Mouse (Mus musculus) liver, adult (tissue): ENCODE results near the gene Entr1.

ENCODE experiments used
- GATA4 ChIP-seq: IDR thresholded peaks from 2 replicates; pipeline ENCODE4 v1.6.1; 2014; ENCODE audit warnings: mild to moderate bottlenecking, low read length; ENCODE audit not compliant: insufficient replicate concordance

The Entr1 gene

GRCm38 (mm10) chr2:26389154-26389690, at the start of gene Entr1, which contains the start of gene Pmpca:
Gene Entr1, minus strand, starts transcription at chr2:26389316.
Gene Pmpca, plus strand, starts transcription at chr2:26389339.
- TF ChIP-seq GATA4, result peak; percentile 17; the same call in 1 of the 2 replicates

GRCm38 (mm10) chr2:26438373-26438772, 49.3 kb upstream of the Entr1 start:
- TF ChIP-seq GATA4, result no peak

- no peak for TF ChIP-seq GATA4
Observed at GRCm38 (mm10) chr2:26437221-26437620, 48.1 kb upstream of the Entr1 start.

GRCm38 (mm10) chr2:26434791-26435572, 45.9 kb upstream of the Entr1 start:
- peak; percentile 59; the same call in 1 of the 2 replicates for TF ChIP-seq GATA4

GRCm38 (mm10) chr2:26429851-26430250, 40.7 kb upstream of the Entr1 start:
- TF ChIP-seq GATA4, result no peak

- TF ChIP-seq GATA4, result no peak
Observed at GRCm38 (mm10) chr2:26424541-26424940, 35.4 kb upstream of the Entr1 start.

GRCm38 (mm10) chr2:26423086-26423485, 34.0 kb upstream of the Entr1 start:
- TF ChIP-seq GATA4, result no peak

GRCm38 (mm10) chr2:26421969-26422368, 32.9 kb upstream of the Entr1 start:
- no peak for TF ChIP-seq GATA4

GRCm38 (mm10) chr2:26418120-26418519, 29.0 kb upstream of the Entr1 start:
- no peak for TF ChIP-seq GATA4

GRCm38 (mm10) chr2:26417066-26417465, 27.9 kb upstream of the Entr1 start:
- TF ChIP-seq GATA4, result no peak

- TF ChIP-seq GATA4, result 0 out of 2 replicates have a peak, but pooled peaks have one; percentile 37
Observed at GRCm38 (mm10) chr2:26410931-26411411, 21.9 kb upstream of the Entr1 start.

- no peak for TF ChIP-seq GATA4
Observed at GRCm38 (mm10) chr2:26410091-26410490, 21.0 kb upstream of the Entr1 start.

GRCm38 (mm10) chr2:26409362-26409761, 20.2 kb upstream of the Entr1 start:
- TF ChIP-seq GATA4, result no peak

- TF ChIP-seq GATA4, result peak; percentile 52; the same call in 1 of the 2 replicates
Observed at GRCm38 (mm10) chr2:26408515-26409356, 19.6 kb upstream of the Entr1 start, which contains the start of gene Inpp5e. Gene Inpp5e, minus strand, starts transcription at chr2:26409203.

GRCm38 (mm10) chr2:26403306-26403705, 14.2 kb upstream of the Entr1 start:
- TF ChIP-seq GATA4, result no peak
